Mouse (Mus musculus): Measurements from ENCODE around the gene Olfr736.

GRCm38 (mm10) chr14:50380863-50381262 is at the start of gene Olfr736:
- no peak for TF ChIP-seq POLR2A (IDR thresholded peaks at IDR 0.05; ENCODE audit: low read depth, low read length)
- no peak for TF ChIP-seq CTCF (IDR thresholded peaks at IDR 0.05; ENCODE audit: extremely low read depth, insufficient read length, insufficient replicate concordance, low read depth, low read length)

Measured in small intestine, adult 2 months (tissue).